Mouse (Mus musculus): ENCODE measurements around the gene Rpl22l1.

DNA sequence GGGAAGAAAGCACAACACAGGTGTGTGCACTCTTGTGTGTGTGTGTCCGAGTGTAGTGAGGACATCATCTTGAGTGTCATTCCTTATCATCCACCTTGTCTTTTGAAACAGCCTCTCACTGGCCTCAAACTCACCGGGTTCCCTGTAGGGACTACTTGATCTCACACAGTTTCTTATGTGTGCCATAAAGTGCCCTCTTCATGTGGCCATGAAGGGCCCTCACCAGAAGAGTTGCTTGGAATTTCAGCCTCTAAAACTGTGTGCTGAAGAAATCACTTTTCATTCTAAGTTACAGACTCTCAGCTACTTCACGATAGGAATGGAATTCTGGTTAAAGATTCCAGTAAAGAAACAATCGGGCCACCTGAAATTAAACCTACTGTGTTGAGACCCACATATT lies 38.3 kb upstream of the Rpl22l1 start:
- TF ChIP-seq CTCF (IDR thresholded peaks at IDR 0.05; ENCODE audit: low read depth, low read length) (no peak), POLR2A (IDR thresholded peaks at IDR 0.05; ENCODE audit: extremely low read depth, insufficient read depth, low read length) (no peak)

All from liver, adult 2 months (tissue).